Mouse (Mus musculus) megakaryocyte, adult 5-6 weeks (primary cell): ENCODE results near the gene Agbl5. TPM values are rescaled to one million over a fixed set of nuclear protein-coding genes. Genes with fewer than 3 reads are reported as not detected.

Experiments used
- ATAC-seq: 2 replicates; pipeline ENCODE4 v1.8.0; 2016; ENCODE audit warnings: mild to moderate bottlenecking, inconsistent platforms; ENCODE audit not compliant: poor library complexity, severe bottlenecking
- total RNA-seq, 2 experiments: library from RNA; stranded (forward) in 1 of 2; stranded (reverse) in 1 of 2; fragments of 153-499, 151-499 nt in 1 of 2; fragments of 221-1000, 200-1000 nt in 1 of 2; gene quantifications; 2 replicates each; pipeline versions ENCODE4 v1.2.3 to v1.2.4; 2015 to 2017

Gene Agbl5
- total RNA-seq, 2 experiments from 2014 or later: 3.9 to 5.7 TPM

- ATAC-seq: no peak
Measured at GRCm38 (mm10) chr5:30950451-30950850, 62.0 kb downstream of the Agbl5 start.

GRCm38 (mm10) chr5:30950922-30951321 is 62.4 kb downstream of the Agbl5 start:
- no peak for ATAC-seq

DNA sequence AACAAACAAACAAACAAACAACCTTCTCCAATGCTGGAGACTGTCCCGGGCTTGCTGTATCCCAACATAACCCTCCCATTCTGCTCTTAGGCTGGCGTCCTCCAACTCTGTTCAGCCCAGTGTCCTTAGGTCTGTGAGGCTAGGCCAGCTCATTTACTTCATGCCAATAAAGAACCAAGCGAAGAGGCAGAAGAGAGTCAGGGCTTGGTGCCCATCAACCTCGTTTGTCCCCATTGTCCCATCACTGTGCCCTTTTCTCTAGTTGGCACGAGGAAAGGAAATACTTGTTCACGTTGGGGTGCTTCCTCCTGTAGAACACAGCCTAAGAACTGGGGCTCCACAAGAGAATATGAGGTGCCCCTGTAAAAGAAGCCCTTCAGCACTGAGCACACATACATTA is 63.2 kb downstream of the Agbl5 start:
- no peak for ATAC-seq

GRCm38 (mm10) chr5:30952551-30952950 is 64.1 kb downstream of the Agbl5 start:
- ATAC-seq: no peak

DNA sequence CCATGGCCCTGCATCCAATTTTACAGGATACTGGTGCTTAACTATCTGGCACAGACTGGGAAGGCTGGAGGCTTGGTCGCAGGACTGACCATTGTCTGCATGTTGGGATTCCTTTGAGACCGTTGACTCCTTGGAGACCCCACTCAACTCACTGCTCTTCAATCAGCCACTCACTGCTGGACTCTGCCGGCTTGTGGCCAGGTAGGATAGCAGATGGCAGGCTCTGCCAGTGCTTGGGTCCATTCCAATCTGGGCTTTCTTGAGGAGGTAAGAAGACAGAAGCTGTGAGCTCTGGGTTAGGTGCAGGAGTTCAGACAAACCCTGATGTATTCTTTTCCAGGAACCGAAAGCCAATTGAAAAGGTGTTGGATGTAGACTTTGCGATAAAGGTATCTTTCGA is 65.6 kb downstream of the Agbl5 start:
- ATAC-seq: no peak

GRCm38 (mm10) chr5:30954556-30954955 is 66.1 kb downstream of the Agbl5 start:
- ATAC-seq: no peak

DNA sequence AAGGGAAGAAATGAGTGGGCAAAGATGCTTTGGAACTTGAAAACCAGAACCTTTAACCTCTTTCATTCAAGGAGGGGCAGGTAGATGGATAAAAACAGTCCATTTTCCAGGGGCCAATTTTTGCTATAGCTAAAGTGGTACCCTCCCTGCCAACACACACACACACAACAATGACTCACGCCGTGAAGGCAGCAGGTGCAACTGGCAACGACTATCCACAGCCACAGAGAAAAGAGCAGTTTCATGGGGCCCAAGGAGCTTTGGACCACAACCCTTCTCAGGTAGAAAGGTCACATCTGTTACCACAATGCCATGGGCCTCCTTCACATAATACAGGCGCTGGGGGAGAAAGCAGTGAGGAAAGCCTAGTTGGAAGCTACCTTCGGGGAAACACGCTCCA is 67.3 kb downstream of the Agbl5 start:
- no peak for ATAC-seq

Other genes with a start within 250 kb of the Agbl5 start
- gene Slc35f6, start 240.8 kb upstream of the Agbl5 start, total RNA-seq (2015): 21.5 and 28.8 TPM in 2 replicates
- gene Slc35f6, start 240.8 kb upstream of the Agbl5 start, total RNA-seq (2017): 23.9 and 26.0 TPM in 2 replicates
- gene Cenpa, start 221.9 kb upstream of the Agbl5 start, total RNA-seq (2015): 190 and 250 TPM in 2 replicates
- gene Cenpa, start 221.9 kb upstream of the Agbl5 start, total RNA-seq (2017): 124 and 127 TPM in 2 replicates
- gene Dpysl5, start 177.1 kb upstream of the Agbl5 start, total RNA-seq (2015): not detected in 2 replicates
- 0.41 TPM in 1 of 2 replicates, not detected in the other for gene Dpysl5, start 177.1 kb upstream of the Agbl5 start, total RNA-seq (2017)
- gene Mapre3, start 74.1 kb upstream of the Agbl5 start, total RNA-seq (2015): 0.25 and 0.98 TPM in 2 replicates
- gene Mapre3, start 74.1 kb upstream of the Agbl5 start, total RNA-seq (2017): 0.26 and 0.41 TPM in 2 replicates
- gene Tmem214, start 20.7 kb upstream of the Agbl5 start, total RNA-seq (2015): 11.9 and 20.2 TPM in 2 replicates
- gene Tmem214, start 20.7 kb upstream of the Agbl5 start, total RNA-seq (2017): 14.0 and 16.9 TPM in 2 replicates
- gene Ost4, start 19.1 kb downstream of the Agbl5 start, total RNA-seq (2015): 342 and 413 TPM in 2 replicates
- 286 and 294 TPM in 2 replicates for gene Ost4, start 19.1 kb downstream of the Agbl5 start, total RNA-seq (2017)
- 20.2 and 20.3 TPM in 2 replicates for gene Emilin1, start 24.7 kb downstream of the Agbl5 start, total RNA-seq (2015)
- 25.5 and 35.5 TPM in 2 replicates for gene Emilin1, start 24.7 kb downstream of the Agbl5 start, total RNA-seq (2017)
- gene Khk, start 32.7 kb downstream of the Agbl5 start, total RNA-seq (2015): 92.3 and 93.8 TPM in 2 replicates
- 52.7 and 70.7 TPM in 2 replicates for gene Khk, start 32.7 kb downstream of the Agbl5 start, total RNA-seq (2017)
- not detected in 2 replicates for gene Cgref1, start 56.9 kb downstream of the Agbl5 start, total RNA-seq (2015)
- gene Cgref1, start 56.9 kb downstream of the Agbl5 start, total RNA-seq (2017): not detected in 2 replicates
- 66.3 and 72.1 TPM in 2 replicates for gene Preb, start 71.7 kb downstream of the Agbl5 start, total RNA-seq (2015)
- gene Preb, start 71.7 kb downstream of the Agbl5 start, total RNA-seq (2017): 45.8 and 57.3 TPM in 2 replicates
- gene Tcf23, start 80.0 kb downstream of the Agbl5 start, total RNA-seq (2015): not detected in 2 replicates
- not detected in 2 replicates for gene Tcf23, start 80.0 kb downstream of the Agbl5 start, total RNA-seq (2017)
- 113 and 132 TPM in 2 replicates for gene Atraid, start 159.6 kb downstream of the Agbl5 start, total RNA-seq (2015)
- gene Atraid, start 159.6 kb downstream of the Agbl5 start, total RNA-seq (2017): 88.5 and 103 TPM in 2 replicates
- gene Slc5a6, start 160.2 kb downstream of the Agbl5 start, total RNA-seq (2015): 0.41 and 2.0 TPM in 2 replicates
- 1.3 and 1.4 TPM in 2 replicates for gene Slc5a6, start 160.2 kb downstream of the Agbl5 start, total RNA-seq (2017)
- gene Cad, start 166.1 kb downstream of the Agbl5 start, total RNA-seq (2015): 5.1 and 9.4 TPM in 2 replicates
- gene Cad, start 166.1 kb downstream of the Agbl5 start, total RNA-seq (2017): 5.4 and 7.5 TPM in 2 replicates
- gene Dnajc5g, start 217.6 kb downstream of the Agbl5 start, total RNA-seq (2015): not detected in 2 replicates
- gene Dnajc5g, start 217.6 kb downstream of the Agbl5 start, total RNA-seq (2017): not detected in 2 replicates
- not detected in 2 replicates for gene Slc30a3, start 219.5 kb downstream of the Agbl5 start, total RNA-seq (2015)
- not detected in 2 replicates for gene Slc30a3, start 219.5 kb downstream of the Agbl5 start, total RNA-seq (2017)
- not detected in 2 replicates for gene Trim54, start 228.0 kb downstream of the Agbl5 start, total RNA-seq (2015)
- gene Trim54, start 228.0 kb downstream of the Agbl5 start, total RNA-seq (2017): not detected in 2 replicates